Comparison of ENCODE assay signal across 19 mouse cellular contexts in genomic region chr7:3683908-3684550, GRCm38 (mm10). TPM values are rescaled to one million over a fixed set of nuclear protein-coding genes. Genes with fewer than 3 reads are reported as not detected.
A peak's percentile ranks its signal among the peaks of the same experiment; 100 is the strongest.
DNase-seq lines count a peak whose midpoint lies in the region; ATAC-seq and TF ChIP-seq lines count a peak whose summit lies in the region.
"Had no signal": no experiment of that assay in that cellular context is flagged by ENCODE, and none has a peak within 500 bp of the region (broad histone marks: within the 10 kb centered on the region; RNA-seq: fewer than 3 reads in every experiment).

No protein-coding gene starts in this region.

- peak; percentile 22 to 58 for DNase-seq in layer of hippocampus, adult 18-20 months (ENCODE audit: low spot score in 2 of 2)
- DNase-seq in layer of hippocampus, postnatal 25 days (ENCODE audit: extremely low spot score in 1 of 2, low spot score in 1 of 2), result no peak
- no peak for DNase-seq in forebrain, embryonic 10.5 days (ENCODE audit: extremely low spot score, low spot score)
- DNase-seq in midbrain, postnatal 0 days (ENCODE audit: low spot score), result peak; percentile 76
- DNase-seq in urinary bladder, postnatal 25 days (ENCODE audit: low spot score), result no peak
- DNase-seq in heart, adult 9 months (ENCODE audit: low spot score in 2 of 2), result no peak
- DNase-seq in thymus, postnatal 0 days (ENCODE audit: low spot score), result no peak
- DNase-seq: B cell, adult 2 months; cerebellum, postnatal 25 days; gastrocnemius, postnatal 36 days; heart, postnatal 10 days; kidney, adult 18-20 months; layer of hippocampus, postnatal 36 days; liver; spleen, adult 18-20 months; thymus, adult 2 months had no signal

- WGBS in forebrain, embryonic 10.5 days, result 85% methylated on average over 10 of the region's 10 CpGs
- WGBS in hindbrain, embryonic 13.5 days, result 58% methylated on average over 10 of the region's 10 CpGs
- 44% methylated on average over 10 of the region's 10 CpGs for WGBS in midbrain, postnatal 0 days

- H3K27ac ChIP-seq in forebrain, embryonic 10.5 days, result peak overlapping the region; percentile 48; the same call in 1 of the 2 replicates
- H3K27ac ChIP-seq in hindbrain, embryonic 13.5 days, result peak overlapping the region; percentile 65
- H3K27ac ChIP-seq in midbrain, postnatal 0 days (ENCODE audit: low read depth, low read length), result peak overlapping the region; percentile 74
- H3K27ac ChIP-seq: lung, embryonic 15.5 days had no signal

- H3K36me3 ChIP-seq in forebrain, embryonic 10.5 days (replicated peaks), result peaks cover 57% of the 10 kb centered on the region
- H3K36me3 ChIP-seq in hindbrain, embryonic 13.5 days, result peaks cover 57% of the 10 kb centered on the region
- peaks cover 24% of the 10 kb centered on the region for H3K36me3 ChIP-seq in midbrain, postnatal 0 days (ENCODE audit: insufficient read depth, low read length)

- peaks cover 5% of the 10 kb centered on the region; the same call in 1 of the 2 replicates for H3K9me3 ChIP-seq in forebrain, embryonic 10.5 days
- no peaks in the 10 kb centered on the region for H3K9me3 ChIP-seq in hindbrain, embryonic 13.5 days
- no peaks in the 10 kb centered on the region for H3K9me3 ChIP-seq in midbrain, postnatal 0 days (ENCODE audit: low read length)
- H3K9me3 ChIP-seq: G1E; lung, embryonic 15.5 days had no signal

- 0 out of 2 replicates have a peak overlapping the region, but pooled peaks have one; percentile 35 for H3K9ac ChIP-seq in hindbrain, embryonic 13.5 days
- H3K9ac ChIP-seq in midbrain, postnatal 0 days (replicated peaks; ENCODE audit: low read length, poor library complexity, severe bottlenecking), result peak overlapping the region; percentile 8; the same call in 1 of the 2 replicates
- H3K9ac ChIP-seq: lung, embryonic 15.5 days had no signal

- H3K4me1 ChIP-seq in forebrain, embryonic 10.5 days, result peaks cover 19% of the 10 kb centered on the region
- peaks cover 26% of the 10 kb centered on the region for H3K4me1 ChIP-seq in hindbrain, embryonic 13.5 days (replicated peaks)
- peaks cover 12% of the 10 kb centered on the region; the same call in 1 of the 2 replicates for H3K4me1 ChIP-seq in midbrain, postnatal 0 days (ENCODE audit: insufficient read depth, low read length)
- H3K4me1 ChIP-seq: lung, embryonic 15.5 days had no signal

- no peak overlapping the region for H3K4me2 ChIP-seq in hindbrain, embryonic 13.5 days
- H3K4me2 ChIP-seq in midbrain, postnatal 0 days (ENCODE audit: low read depth, low read length, poor library complexity, severe bottlenecking), result 0 out of 2 replicates have a peak overlapping the region, but pooled peaks have one; percentile 6
- H3K4me2 ChIP-seq: lung, embryonic 15.5 days had no signal

- peak; percentile 74 for ATAC-seq in hindbrain, embryonic 13.5 days (ENCODE audit: low FRiP score)
- peak; percentile 79 for ATAC-seq in midbrain, postnatal 0 days (ENCODE audit: low FRiP score)

- no peaks in the 10 kb centered on the region for H3K27me3 ChIP-seq in forebrain, embryonic 10.5 days (ENCODE audit: poor library complexity, severe bottlenecking)
- no peaks in the 10 kb centered on the region for H3K27me3 ChIP-seq in hindbrain, embryonic 13.5 days
- H3K27me3 ChIP-seq in midbrain, postnatal 0 days (ENCODE audit: insufficient read depth, low read length), result no peaks in the 10 kb centered on the region
- H3K27me3 ChIP-seq: lung, embryonic 15.5 days had no signal

- no peak for TF ChIP-seq CTCF in midbrain, postnatal 0 days (IDR thresholded peaks at IDR 0.05)

- no peak overlapping the region for H3K4me3 ChIP-seq in forebrain, embryonic 10.5 days
- H3K4me3 ChIP-seq in hindbrain, embryonic 13.5 days, result no peak overlapping the region
- no peak overlapping the region for H3K4me3 ChIP-seq in midbrain, postnatal 0 days (ENCODE audit: low read depth, low read length)
- H3K4me3 ChIP-seq: lung, embryonic 15.5 days had no signal

RNA-seq across cellular contexts. Expression of gene Tmc4, which starts 6.7 kb away (rescaled TPM):
- 1 to 10 TPM; 5.6 to 6.2 TPM for total RNA-seq in layer of hippocampus, adult 18-20 months (2021)
- 1 to 10 TPM; 4.6 to 8.1 TPM for total RNA-seq in layer of hippocampus, postnatal 25 days (2021)
- 3.3 and 4.1 TPM in 2 replicates for polyA plus RNA-seq in forebrain, embryonic 10.5 days (2016; fragmentation: Nextera tagmentation; extraction: Ambion mirVana)
- polyA plus RNA-seq in hindbrain, embryonic 13.5 days (2015; fragmentation: Nextera tagmentation; extraction: Ambion mirVana), result 4.7 and 5.8 TPM in 2 replicates
- 4.0 and 8.2 TPM in 2 replicates for total RNA-seq in midbrain, postnatal 0 days (2014; rRNA removed)
- polyA plus RNA-seq in midbrain, postnatal 0 days (2015; fragmentation: Nextera tagmentation; extraction: Ambion mirVana), result 3.7 and 4.2 TPM in 2 replicates
- 12.5 TPM in 2 replicates for polyA plus RNA-seq in thymus, postnatal 0 days (2015; fragmentation: Nextera tagmentation; extraction: Ambion mirVana)

RNA-seq across cellular contexts. Expression of gene Tsen34, which starts 8.6 kb away (rescaled TPM):
- total RNA-seq in layer of hippocampus, adult 18-20 months (2021), result 10 to 100 TPM; 79.6 to 89.9 TPM
- 10 to 100 TPM; 75.7 to 87.8 TPM for total RNA-seq in layer of hippocampus, postnatal 25 days (2021)
- 286 and 298 TPM in 2 replicates for polyA plus RNA-seq in forebrain, embryonic 10.5 days (2016; fragmentation: Nextera tagmentation; extraction: Ambion mirVana)
- polyA plus RNA-seq in hindbrain, embryonic 13.5 days (2015; fragmentation: Nextera tagmentation; extraction: Ambion mirVana), result 233 and 242 TPM in 2 replicates
- total RNA-seq in midbrain, postnatal 0 days (2014; rRNA removed), result 329 and 396 TPM in 2 replicates
- 260 and 263 TPM in 2 replicates for polyA plus RNA-seq in midbrain, postnatal 0 days (2015; fragmentation: Nextera tagmentation; extraction: Ambion mirVana)
- 67.5 and 70.1 TPM in 2 replicates for polyA plus RNA-seq in thymus, postnatal 0 days (2015; fragmentation: Nextera tagmentation; extraction: Ambion mirVana)

RNA-seq across cellular contexts. Expression of gene Mboat7, which starts 9.3 kb away (rescaled TPM):
- total RNA-seq in layer of hippocampus, adult 18-20 months (2021), result 100 to 1,000 TPM; 167 to 184 TPM
- 100 to 1,000 TPM; 133 to 153 TPM for total RNA-seq in layer of hippocampus, postnatal 25 days (2021)
- polyA plus RNA-seq in forebrain, embryonic 10.5 days (2016; fragmentation: Nextera tagmentation; extraction: Ambion mirVana), result 37.5 and 40.9 TPM in 2 replicates
- polyA plus RNA-seq in hindbrain, embryonic 13.5 days (2015; fragmentation: Nextera tagmentation; extraction: Ambion mirVana), result 64.3 and 69.0 TPM in 2 replicates
- 219 and 252 TPM in 2 replicates for total RNA-seq in midbrain, postnatal 0 days (2014; rRNA removed)
- 134 and 141 TPM in 2 replicates for polyA plus RNA-seq in midbrain, postnatal 0 days (2015; fragmentation: Nextera tagmentation; extraction: Ambion mirVana)
- polyA plus RNA-seq in thymus, postnatal 0 days (2015; fragmentation: Nextera tagmentation; extraction: Ambion mirVana), result 36.0 and 40.1 TPM in 2 replicates

RNA-seq across cellular contexts. Expression of gene Leng1, which starts 18.4 kb away (rescaled TPM):
- 1 to 10 TPM; 5.8 to 6.6 TPM for total RNA-seq in layer of hippocampus, adult 18-20 months (2021)
- total RNA-seq in layer of hippocampus, postnatal 25 days (2021), result 1 to 10 TPM; 5.3 to 5.5 TPM
- polyA plus RNA-seq in forebrain, embryonic 10.5 days (2016; fragmentation: Nextera tagmentation; extraction: Ambion mirVana), result 14.6 and 15.4 TPM in 2 replicates
- 15.8 and 16.3 TPM in 2 replicates for polyA plus RNA-seq in hindbrain, embryonic 13.5 days (2015; fragmentation: Nextera tagmentation; extraction: Ambion mirVana)
- 5.2 and 7.2 TPM in 2 replicates for total RNA-seq in midbrain, postnatal 0 days (2014; rRNA removed)
- 11.2 and 12.1 TPM in 2 replicates for polyA plus RNA-seq in midbrain, postnatal 0 days (2015; fragmentation: Nextera tagmentation; extraction: Ambion mirVana)
- 20.7 and 22.9 TPM in 2 replicates for polyA plus RNA-seq in thymus, postnatal 0 days (2015; fragmentation: Nextera tagmentation; extraction: Ambion mirVana)

RNA-seq across cellular contexts. Expression of gene Rps9, which starts 19.8 kb away (rescaled TPM):
- total RNA-seq in layer of hippocampus, adult 18-20 months (2021), result 100 to 1,000 TPM; 390 to 414 TPM
- total RNA-seq in layer of hippocampus, postnatal 25 days (2021), result 100 to 1,000 TPM; 367 to 434 TPM
- 1,434 and 1,436 TPM in 2 replicates for polyA plus RNA-seq in forebrain, embryonic 10.5 days (2016; fragmentation: Nextera tagmentation; extraction: Ambion mirVana)
- 948 and 980 TPM in 2 replicates for polyA plus RNA-seq in hindbrain, embryonic 13.5 days (2015; fragmentation: Nextera tagmentation; extraction: Ambion mirVana)
- total RNA-seq in midbrain, postnatal 0 days (2014; rRNA removed), result 733 and 742 TPM in 2 replicates
- polyA plus RNA-seq in midbrain, postnatal 0 days (2015; fragmentation: Nextera tagmentation; extraction: Ambion mirVana), result 638 and 663 TPM in 2 replicates
- polyA plus RNA-seq in thymus, postnatal 0 days (2015; fragmentation: Nextera tagmentation; extraction: Ambion mirVana), result 2,079 and 2,116 TPM in 2 replicates

Comparison
In these comparisons a context has a peak if more than half of its experiments do, and no peak if none do; other contexts are left out.
1. DNase-seq: peak in layer of hippocampus, adult 18-20 months (2 of 2) and midbrain, postnatal 0 days (single experiment); none in layer of hippocampus, postnatal 25 days (0 of 2), forebrain, embryonic 10.5 days (single experiment), urinary bladder, postnatal 25 days (single experiment), heart, adult 9 months (0 of 2) and thymus, postnatal 0 days (single experiment).
2. Peak in every context shown above with its lines, with median percentiles within 50 percentile points of each other: H3K27ac ChIP-seq.